Mouse (Mus musculus): ENCODE data around the gene Gria4.
"Not testable (repeated sequence)": the region's sequence is repeated elsewhere in the genome, so short reads cannot be mapped to it uniquely, and the experiment has no call there.

The Gria4 gene

GRCm38 (mm10) chr9:4795544-4796288, at the start of gene Gria4:
Gene Gria4 (minus strand): TSS chr9:4796234.
- DNase-seq: peak; percentile 83

- DNase-seq: not testable (repeated sequence)
Measured at GRCm38 (mm10) chr9:4810941-4811340, 14.9 kb upstream of the Gria4 start.

GRCm38 (mm10) chr9:4803151-4803755, 7.2 kb upstream of the Gria4 start:
- DNase-seq: no peak

- no peak for DNase-seq
Measured at GRCm38 (mm10) chr9:4797396-4797795, 1.4 kb upstream of the Gria4 start.

GRCm38 (mm10) chr9:4796289-4796645, 233 bp upstream of the Gria4 start:
- DNase-seq: no peak

GRCm38 (mm10) chr9:4795075-4795474, 959 bp downstream of the Gria4 start:
- DNase-seq: peak; percentile 37

GRCm38 (mm10) chr9:4794411-4794810, 1.6 kb downstream of the Gria4 start:
- DNase-seq: peak; percentile 30

- peak; percentile 71 for DNase-seq
Measured at GRCm38 (mm10) chr9:4749407-4749806, 46.6 kb downstream of the Gria4 start.

GRCm38 (mm10) chr9:4714086-4714485, 81.9 kb downstream of the Gria4 start:
- DNase-seq: no peak

- DNase-seq: no peak
Measured at GRCm38 (mm10) chr9:4712367-4712766, 83.7 kb downstream of the Gria4 start.

GRCm38 (mm10) chr9:4687149-4687548, 108.9 kb downstream of the Gria4 start:
- no peak for DNase-seq

- DNase-seq: peak; percentile 49
Measured at GRCm38 (mm10) chr9:4680244-4680643, 115.8 kb downstream of the Gria4 start.

GRCm38 (mm10) chr9:4679099-4679498, 116.9 kb downstream of the Gria4 start:
- DNase-seq: no peak

- no peak for DNase-seq
Measured at GRCm38 (mm10) chr9:4665691-4666090, 130.3 kb downstream of the Gria4 start.

GRCm38 (mm10) chr9:4662421-4662820, 133.6 kb downstream of the Gria4 start:
- no peak for DNase-seq

- DNase-seq: no peak
Measured at GRCm38 (mm10) chr9:4658951-4659350, 137.1 kb downstream of the Gria4 start.

GRCm38 (mm10) chr9:4654333-4654732, 141.7 kb downstream of the Gria4 start:
- DNase-seq: no peak

GRCm38 (mm10) chr9:4639192-4639900, 156.7 kb downstream of the Gria4 start:
- no peak for DNase-seq

GRCm38 (mm10) chr9:4631910-4632309, 164.1 kb downstream of the Gria4 start:
- DNase-seq: no peak

GRCm38 (mm10) chr9:4615286-4615685, 180.7 kb downstream of the Gria4 start:
- DNase-seq: no peak

- no peak for DNase-seq
Measured at GRCm38 (mm10) chr9:4605354-4605753, 190.7 kb downstream of the Gria4 start.

- no peak for DNase-seq
Measured at GRCm38 (mm10) chr9:4604236-4604635, 191.8 kb downstream of the Gria4 start.

GRCm38 (mm10) chr9:4601788-4602187, 194.2 kb downstream of the Gria4 start:
- DNase-seq: no peak

- no peak for DNase-seq
Measured at GRCm38 (mm10) chr9:4573596-4573995, 222.4 kb downstream of the Gria4 start.
